Mouse (Mus musculus) hindbrain, embryonic 12.5 days (tissue): ENCODE measurements at regions not wholly inside any gene's neighbourhood (a gene's known extent, or its start where the extent isn't known, plus 50 kb on each side); places are given as distances from the start of the nearest gene placed in this dataset.

Experiments used
- ATAC-seq: fragments of 200-750 bp; cut with Nextera tagmentation; 2 replicates; pipeline ENCODE4 v1.8.0; 2017; ENCODE audit warnings: moderate TSS enrichment; ENCODE audit not compliant: low FRiP score
- H3K27ac ChIP-seq: fragments of 300-500 bp; sonication (generic); 2 replicates; pipeline ENCODE4 v1.5.1; 2016; ENCODE audit warnings: mild to moderate bottlenecking
- H3K27me3 ChIP-seq: fragments of 300-500 bp; sonication (generic); 2 replicates; pipeline ENCODE4 v1.6.1; 2016; ENCODE audit warnings: mild to moderate bottlenecking
- H3K36me3 ChIP-seq: fragments of 300-500 bp; sonication (generic); 2 replicates; pipeline ENCODE4 v1.6.1; 2016; ENCODE audit warnings: mild to moderate bottlenecking
- H3K4me1 ChIP-seq: fragments of 300-500 bp; sonication (generic); 2 replicates; pipeline ENCODE4 v1.6.1; 2016
- H3K4me2 ChIP-seq: fragments of 300-500 bp; sonication (generic); replicated peaks from 2 replicates; pipeline ENCODE4 v1.6.1; 2016; ENCODE audit warnings: mild to moderate bottlenecking
- H3K4me3 ChIP-seq: fragments of 300-500 bp; sonication (generic); 2 replicates; pipeline ENCODE4 v1.5.1; 2016; ENCODE audit warnings: mild to moderate bottlenecking
- H3K9ac ChIP-seq: fragments of 300-500 bp; sonication (generic); 2 replicates; pipeline ENCODE4 v1.6.1; 2016; ENCODE audit warnings: mild to moderate bottlenecking, moderate library complexity
- H3K9me3 ChIP-seq: fragments of 300-500 bp; sonication (generic); replicated peaks from 2 replicates; pipeline ENCODE4 v1.6.1; 2016; ENCODE audit warnings: mild to moderate bottlenecking
- WGBS: fragments of 180-500 bp; shearing (Covaris S2); methylation state at CpG from one replicate; pipeline ENCODE4 v1.1.7; 2016; 5-methylcytosine and 5-hydroxymethylcytosine counted together

- H3K36me3 ChIP-seq, result no peaks in the 10 kb centered on the region
- no peak overlapping the region for H3K9ac ChIP-seq
- no peaks in the 10 kb centered on the region for H3K27me3 ChIP-seq
- no peaks in the 10 kb centered on the region for H3K4me1 ChIP-seq
- no peak overlapping the region for H3K27ac ChIP-seq
- ATAC-seq, result no peak
- 93% methylated on average over 1 of the region's 1 CpGs for WGBS
- no peak overlapping the region for H3K4me3 ChIP-seq
- H3K9me3 ChIP-seq, result no peaks in the 10 kb centered on the region
- H3K4me2 ChIP-seq, result no peak overlapping the region
Observed at GRCm38 (mm10) chr12:32677908-32678307, 141.4 kb upstream of the Nampt start.

- no peaks in the 10 kb centered on the region for H3K4me1 ChIP-seq
- no peak overlapping the region for H3K9ac ChIP-seq
- ATAC-seq, result no peak
- no peaks in the 10 kb centered on the region for H3K9me3 ChIP-seq
- 86% methylated on average over 1 of the region's 1 CpGs for WGBS
- H3K36me3 ChIP-seq, result no peaks in the 10 kb centered on the region
- H3K27ac ChIP-seq, result no peak overlapping the region
- no peak overlapping the region for H3K4me3 ChIP-seq
- no peak overlapping the region for H3K4me2 ChIP-seq
- H3K27me3 ChIP-seq, result no peaks in the 10 kb centered on the region
Observed at GRCm38 (mm10) chr12:32678756-32679155, 140.6 kb upstream of the Nampt start.

- H3K36me3 ChIP-seq, result no peaks in the 10 kb centered on the region
- no peak overlapping the region for H3K4me2 ChIP-seq
- H3K27ac ChIP-seq, result no peak overlapping the region
- no peak overlapping the region for H3K9ac ChIP-seq
- WGBS, result 87% methylated on average over 3 of the region's 3 CpGs
- H3K4me3 ChIP-seq, result no peak overlapping the region
- no peaks in the 10 kb centered on the region for H3K4me1 ChIP-seq
- ATAC-seq, result no peak
- no peaks in the 10 kb centered on the region for H3K9me3 ChIP-seq
- no peaks in the 10 kb centered on the region for H3K27me3 ChIP-seq
Observed at GRCm38 (mm10) chr12:32681910-32682309, 137.4 kb upstream of the Nampt start.

- ATAC-seq, result no peak
- Histone ChIP-seq H3K9ac (no peak overlapping the region), H3K27ac (no peak overlapping the region), H3K9me3 (no peaks in the 10 kb centered on the region), H3K4me2 (no peak overlapping the region), H3K4me1 (no peaks in the 10 kb centered on the region), H3K4me3 (no peak overlapping the region), H3K36me3 (no peaks in the 10 kb centered on the region), H3K27me3 (no peaks in the 10 kb centered on the region)
- WGBS, result 84% methylated on average over 2 of the region's 2 CpGs
Observed at GRCm38 (mm10) chr12:32683375-32683774, 136.0 kb upstream of the Nampt start.

- H3K9me3 ChIP-seq, result no peaks in the 10 kb centered on the region
- no peak overlapping the region for H3K4me2 ChIP-seq
- 72% methylated on average over 7 of the region's 7 CpGs for WGBS
- ATAC-seq, result no peak
- H3K36me3 ChIP-seq, result no peaks in the 10 kb centered on the region
- H3K4me1 ChIP-seq, result no peaks in the 10 kb centered on the region
- H3K9ac ChIP-seq, result no peak overlapping the region
- H3K27me3 ChIP-seq, result no peaks in the 10 kb centered on the region
- no peak overlapping the region for H3K4me3 ChIP-seq
- H3K27ac ChIP-seq, result no peak overlapping the region
Observed at GRCm38 (mm10) chr12:32685788-32686385, 133.5 kb upstream of the Nampt start.

GRCm38 (mm10) chr12:32689361-32689760 lies 130.0 kb upstream of the Nampt start:
- Histone ChIP-seq H3K27ac (no peak overlapping the region), H3K9ac (no peak overlapping the region), H3K4me2 (no peak overlapping the region), H3K27me3 (no peaks in the 10 kb centered on the region), H3K4me1 (no peaks in the 10 kb centered on the region), H3K36me3 (no peaks in the 10 kb centered on the region), H3K4me3 (no peak overlapping the region), H3K9me3 (no peaks in the 10 kb centered on the region)
- WGBS, result 95% methylated on average over 4 of the region's 4 CpGs
- no peak for ATAC-seq

GRCm38 (mm10) chr12:32690096-32690495 lies 129.2 kb upstream of the Nampt start:
- no peak overlapping the region for H3K4me3 ChIP-seq

GRCm38 (mm10) chr12:32692081-32692819 lies 127.1 kb upstream of the Nampt start:
- Histone ChIP-seq H3K27me3 (no peaks in the 10 kb centered on the region), H3K4me3 (no peak overlapping the region), H3K27ac (no peak overlapping the region), H3K4me1 (no peaks in the 10 kb centered on the region), H3K9ac (no peak overlapping the region), H3K36me3 (no peaks in the 10 kb centered on the region), H3K9me3 (no peaks in the 10 kb centered on the region), H3K4me2 (no peak overlapping the region)
- 59% methylated on average over 8 of the region's 8 CpGs for WGBS
- no peak for ATAC-seq

More at GRCm38 (mm10) chr12:32690096-32690495, 129.2 kb upstream of the Nampt start:
- no peak overlapping the region for H3K4me2 ChIP-seq
- H3K9ac ChIP-seq, result no peak overlapping the region
- no peak for ATAC-seq
- 90% methylated on average over 2 of the region's 2 CpGs for WGBS
- no peaks in the 10 kb centered on the region for H3K36me3 ChIP-seq
- H3K27me3 ChIP-seq, result no peaks in the 10 kb centered on the region
- no peaks in the 10 kb centered on the region for H3K4me1 ChIP-seq
- no peaks in the 10 kb centered on the region for H3K9me3 ChIP-seq
- H3K27ac ChIP-seq, result no peak overlapping the region

- Histone ChIP-seq H3K4me3 (no peak overlapping the region), H3K9me3 (no peaks in the 10 kb centered on the region), H3K27me3 (no peaks in the 10 kb centered on the region), H3K27ac (no peak overlapping the region), H3K36me3 (no peaks in the 10 kb centered on the region), H3K9ac (no peak overlapping the region), H3K4me1 (no peaks in the 10 kb centered on the region), H3K4me2 (no peak overlapping the region)
- WGBS, result 90% methylated on average over 7 of the region's 7 CpGs
- ATAC-seq, result no peak
Observed at GRCm38 (mm10) chr12:32692962-32693361, 126.4 kb upstream of the Nampt start.

GRCm38 (mm10) chr12:32693678-32694077 lies 125.7 kb upstream of the Nampt start:
- no peak overlapping the region for H3K27ac ChIP-seq
- 92% methylated on average over 1 of the region's 1 CpGs for WGBS
- no peaks in the 10 kb centered on the region for H3K9me3 ChIP-seq
- no peak for ATAC-seq
- H3K4me2 ChIP-seq, result no peak overlapping the region
- no peaks in the 10 kb centered on the region for H3K36me3 ChIP-seq
- H3K4me3 ChIP-seq, result no peak overlapping the region
- H3K9ac ChIP-seq, result no peak overlapping the region
- H3K4me1 ChIP-seq, result no peaks in the 10 kb centered on the region
- no peaks in the 10 kb centered on the region for H3K27me3 ChIP-seq

- no peak overlapping the region for H3K4me3 ChIP-seq
- H3K4me1 ChIP-seq, result no peaks in the 10 kb centered on the region
- no peak for ATAC-seq
- no peaks in the 10 kb centered on the region for H3K9me3 ChIP-seq
- WGBS, result 84% methylated on average over 2 of the region's 2 CpGs
- no peaks in the 10 kb centered on the region for H3K27me3 ChIP-seq
- H3K9ac ChIP-seq, result no peak overlapping the region
- no peaks in the 10 kb centered on the region for H3K36me3 ChIP-seq
- H3K27ac ChIP-seq, result no peak overlapping the region
- H3K4me2 ChIP-seq, result no peak overlapping the region
Observed at GRCm38 (mm10) chr12:32696832-32697231, 122.5 kb upstream of the Nampt start.

- H3K9ac ChIP-seq, result no peak overlapping the region
- no peak overlapping the region for H3K4me2 ChIP-seq
- H3K4me1 ChIP-seq, result no peaks in the 10 kb centered on the region
- ATAC-seq, result no peak
- no peak overlapping the region for H3K27ac ChIP-seq
- H3K27me3 ChIP-seq, result no peaks in the 10 kb centered on the region
- H3K36me3 ChIP-seq, result no peaks in the 10 kb centered on the region
- WGBS, result 92% methylated on average over 10 of the region's 10 CpGs
- H3K4me3 ChIP-seq, result no peak overlapping the region
- no peaks in the 10 kb centered on the region for H3K9me3 ChIP-seq
Observed at GRCm38 (mm10) chr12:32709188-32709587, 110.2 kb upstream of the Nampt start.
